Mouse (Mus musculus) urinary bladder, postnatal 0 days (tissue): ENCODE results near the gene Mterf2. TPM values are rescaled to one million over a fixed set of nuclear protein-coding genes. Genes with fewer than 3 reads are reported as not detected.

Experiments used
- polyA plus RNA-seq: library from polyadenylated mRNA; unstranded; fragments of >200 nt; fragmentation: Nextera tagmentation; extraction: Ambion mirVana; gene quantifications from 2 replicates; pipeline ENCODE4 v1.2.1, GENCODE M21; 2015

Mterf2 gene
- polyA plus RNA-seq, result 5.8 TPM in 2 replicates

DNA sequence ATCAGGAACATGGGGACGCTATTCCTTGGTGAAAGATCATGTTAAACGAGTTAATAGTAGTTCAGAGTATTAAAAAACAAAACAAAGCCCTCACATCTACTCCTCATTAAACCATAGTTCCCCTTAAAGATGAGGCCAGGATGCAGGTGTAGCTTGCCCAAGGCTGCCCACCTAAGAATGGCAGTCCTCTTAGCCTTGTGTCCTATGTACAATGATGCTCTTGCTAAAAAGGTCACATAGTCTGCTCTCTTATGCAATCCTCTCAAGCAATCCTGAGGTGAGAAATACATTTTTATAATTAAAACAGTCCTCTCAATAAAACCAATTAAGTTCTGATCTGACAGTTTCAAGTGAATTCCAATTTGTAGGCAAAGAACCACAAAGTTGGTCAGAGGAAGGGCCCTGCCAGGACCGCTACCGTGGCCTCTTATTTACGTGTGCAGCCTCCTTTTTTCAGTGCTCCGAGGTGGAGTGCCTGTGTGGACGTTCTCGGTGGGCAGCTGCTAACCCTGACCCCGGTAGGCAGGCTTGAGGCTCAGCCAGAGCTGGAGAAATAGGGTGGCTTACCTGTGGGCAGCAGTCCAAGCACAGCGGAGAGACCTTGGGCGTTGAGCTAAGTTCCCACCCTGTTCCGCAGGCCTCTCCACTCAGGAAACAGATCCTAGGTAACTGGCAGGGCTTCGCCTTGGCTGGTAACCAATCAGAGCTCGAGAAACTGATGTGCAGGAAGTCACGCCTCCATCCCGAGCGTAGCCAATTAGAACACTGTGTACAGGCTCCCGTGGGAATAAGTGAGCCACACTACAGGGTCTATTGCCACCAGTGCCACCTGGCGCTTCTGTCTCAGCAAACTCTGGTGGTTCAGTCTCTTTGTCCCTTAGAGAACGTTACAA lies at the start of gene Mterf2:
Gene Mterf2 (minus strand): TSS at position 633 of the 893 bp plus-strand sequence.

GRCm38 (mm10) chr10:85102247-85103084 lies 25.4 kb downstream of the Mterf2 start, which contains the start of the genes Fhl4 and Tmem263:
Gene Fhl4 (minus strand): TSS chr10:85102495.
Gene Tmem263 (plus strand): TSS chr10:85102627.

Other genes with a start within 250 kb of the Mterf2 start
- gene Ric8b, start 210.4 kb downstream of the Mterf2 start, polyA plus RNA-seq, result 12.4 and 13.0 TPM in 2 replicates
- gene Fhl4, start 25.5 kb downstream of the Mterf2 start, polyA plus RNA-seq, result 0.79 and 0.88 TPM in 2 replicates
- gene Tmem263, start 25.4 kb downstream of the Mterf2 start, polyA plus RNA-seq, result 47.6 and 63.7 TPM in 2 replicates
- gene Cry1, start 57.0 kb upstream of the Mterf2 start, polyA plus RNA-seq, result 19.1 and 28.6 TPM in 2 replicates